Mouse (Mus musculus): ENCODE results near the gene Prkd2.

DNA sequence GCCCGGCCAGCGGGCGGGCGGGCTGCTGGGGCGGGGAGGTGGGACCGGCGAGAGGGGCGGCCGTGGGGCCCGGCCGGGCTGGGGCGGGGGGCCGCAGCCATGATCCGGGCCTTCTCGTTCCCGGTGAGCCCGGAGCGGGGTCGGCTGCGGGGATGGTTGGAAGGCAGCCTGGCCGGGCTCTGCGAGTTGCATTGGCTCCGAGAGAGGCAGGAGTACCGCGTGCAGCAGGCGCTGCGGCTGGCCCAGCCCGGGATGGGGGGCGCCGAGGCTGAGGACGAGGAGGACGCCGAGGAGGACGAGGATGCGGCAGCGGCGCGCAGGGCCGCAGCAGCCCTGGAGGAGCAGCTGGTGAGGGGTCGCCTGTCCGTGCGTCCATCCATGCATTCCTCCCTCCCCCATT lies 32.6 kb downstream of the Prkd2 start:
- TF ChIP-seq CTCF (IDR thresholded peaks at IDR 0.05; ENCODE audit: insufficient read depth, low read depth, low read length) (no peak), POLR2A (IDR thresholded peaks at IDR 0.05; ENCODE audit: insufficient read depth, low read depth, low read length) (peak; percentile 49; the same call in 1 of the 2 replicates)
